Mouse (Mus musculus) brain, adult 2 months (tissue): ENCODE results near the gene A630023A22Rik.

Experiments
- DNase-seq: peaks from one replicate; pipeline ENCODE4 v3.0.0; 2011; ENCODE audit warnings: low read depth, low spot score

The A630023A22Rik gene

GRCm38 (mm10) chr14:34102601-34103000, at the start of gene A630023A22Rik:
A630023A22Rik (minus strand) TSS chr14:34102754.
- DNase-seq: no peak

- DNase-seq: peak; percentile 5
Measured at GRCm38 (mm10) chr14:34152342-34152741, 49.8 kb upstream of the A630023A22Rik start, which contains the start of gene Npy4r. Npy4r (minus strand) TSS chr14:34152489.

DNA sequence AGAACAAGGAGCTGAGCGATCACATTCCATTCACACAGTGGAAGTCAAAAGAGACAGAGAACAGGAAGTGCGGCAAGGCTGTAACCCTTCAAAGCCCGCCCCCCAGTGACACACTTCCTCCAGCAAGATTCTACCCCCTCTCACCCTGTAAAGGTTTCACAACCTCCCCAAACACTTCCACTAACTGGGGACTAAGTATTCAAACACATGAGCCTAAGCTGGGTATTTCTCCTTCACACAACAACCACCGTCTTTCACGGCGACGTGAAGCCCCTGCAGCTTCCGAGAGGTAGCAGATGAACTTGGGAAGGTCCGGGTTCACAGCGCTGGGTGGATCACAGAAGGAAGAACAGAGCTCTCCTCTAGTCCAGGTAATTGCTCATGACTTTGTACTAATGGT, 40.4 kb upstream of the A630023A22Rik start:
- DNase-seq: no peak

GRCm38 (mm10) chr14:34142316-34142715, 39.8 kb upstream of the A630023A22Rik start:
- DNase-seq: no peak

DNA sequence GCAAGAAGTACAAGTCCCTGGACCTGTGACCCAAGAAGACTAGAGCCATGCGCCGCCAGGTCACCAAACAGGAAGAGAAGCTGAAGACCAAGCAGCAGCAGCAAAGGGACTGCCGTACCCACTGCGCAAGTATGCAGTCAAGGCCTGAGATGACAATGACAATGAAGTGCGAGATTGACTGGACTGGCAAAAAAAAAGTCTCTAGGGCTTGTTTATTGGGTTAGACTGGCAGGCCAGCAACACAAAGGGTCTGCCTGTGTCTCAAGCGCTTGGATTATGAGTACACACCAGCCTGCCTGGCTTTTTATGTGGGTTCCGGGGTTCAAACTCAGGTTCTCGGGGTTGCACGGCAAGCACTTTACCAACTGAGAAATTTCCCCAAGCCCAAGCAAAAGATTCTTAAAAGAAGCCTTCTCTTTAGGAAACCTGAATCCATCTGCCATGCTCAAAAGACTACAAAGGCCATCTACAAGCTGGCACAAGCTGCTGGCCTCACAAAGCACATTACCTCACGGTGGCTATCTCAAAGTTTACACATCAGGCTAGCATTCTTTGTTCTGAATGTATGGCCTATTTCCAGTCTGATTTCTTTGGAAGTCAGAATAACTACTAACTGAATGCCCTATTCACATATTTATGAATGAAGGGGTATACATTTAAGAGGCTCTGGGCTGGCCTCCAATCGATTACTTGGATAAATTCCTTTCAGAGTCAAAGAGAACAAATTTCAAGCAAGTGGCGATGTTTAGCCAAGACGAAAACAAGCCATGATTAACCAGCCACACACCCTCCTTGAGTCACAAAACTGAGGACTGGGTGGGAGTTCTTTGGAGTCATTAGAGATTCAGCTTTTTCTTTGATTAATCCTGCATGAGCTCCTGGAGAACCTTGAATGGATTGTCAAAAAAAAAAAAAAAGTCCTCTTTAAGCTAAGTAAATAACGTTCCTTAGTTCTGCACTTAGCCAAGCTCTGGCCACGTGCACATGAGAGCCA, 37.4 kb upstream of the A630023A22Rik start:
- no peak for DNase-seq

GRCm38 (mm10) chr14:34135391-34135790, 32.8 kb upstream of the A630023A22Rik start:
- DNase-seq: no peak

- DNase-seq: peak; percentile 7
Measured at GRCm38 (mm10) chr14:34131216-34131615, 28.7 kb upstream of the A630023A22Rik start.

DNA sequence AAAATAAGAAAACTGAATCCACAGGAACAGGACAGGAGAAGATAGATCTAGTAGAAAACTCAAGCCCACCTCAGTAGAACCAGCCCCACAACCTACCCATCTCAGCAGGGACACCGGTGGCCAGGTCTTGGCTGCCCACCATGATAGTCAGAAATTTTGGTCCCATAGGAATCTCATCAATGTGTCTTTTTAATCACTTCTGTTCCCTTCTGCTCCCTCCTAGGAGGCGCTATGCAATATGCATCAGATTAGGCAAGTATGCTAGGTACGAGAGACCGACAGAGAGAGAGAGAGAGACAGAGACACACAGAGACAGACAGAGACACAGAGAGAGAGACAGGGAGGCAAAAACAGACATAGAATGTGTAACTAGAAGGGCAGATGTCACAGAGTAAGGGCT, 19.1 kb upstream of the A630023A22Rik start:
- no peak for DNase-seq

- no peak for DNase-seq
Measured at GRCm38 (mm10) chr14:34120923-34121351, 18.4 kb upstream of the A630023A22Rik start.

- DNase-seq: no peak
Measured at GRCm38 (mm10) chr14:34120016-34120910, 17.7 kb upstream of the A630023A22Rik start.

GRCm38 (mm10) chr14:34119046-34119723, 16.6 kb upstream of the A630023A22Rik start:
- DNase-seq: peak; percentile 76

- DNase-seq: no peak
Measured at GRCm38 (mm10) chr14:34114311-34114710, 11.8 kb upstream of the A630023A22Rik start.

GRCm38 (mm10) chr14:34107594-34107993, 5.0 kb upstream of the A630023A22Rik start:
- no peak for DNase-seq

GRCm38 (mm10) chr14:34106389-34107062, 4.0 kb upstream of the A630023A22Rik start:
- DNase-seq: peak; percentile 8

- peak; percentile 69 for DNase-seq
Measured at GRCm38 (mm10) chr14:34104892-34105291, 2.3 kb upstream of the A630023A22Rik start.

GRCm38 (mm10) chr14:34103855-34104254, 1.3 kb upstream of the A630023A22Rik start:
- no peak for DNase-seq

GRCm38 (mm10) chr14:34096161-34096560, 6.4 kb downstream of the A630023A22Rik start:
- no peak for DNase-seq

DNA sequence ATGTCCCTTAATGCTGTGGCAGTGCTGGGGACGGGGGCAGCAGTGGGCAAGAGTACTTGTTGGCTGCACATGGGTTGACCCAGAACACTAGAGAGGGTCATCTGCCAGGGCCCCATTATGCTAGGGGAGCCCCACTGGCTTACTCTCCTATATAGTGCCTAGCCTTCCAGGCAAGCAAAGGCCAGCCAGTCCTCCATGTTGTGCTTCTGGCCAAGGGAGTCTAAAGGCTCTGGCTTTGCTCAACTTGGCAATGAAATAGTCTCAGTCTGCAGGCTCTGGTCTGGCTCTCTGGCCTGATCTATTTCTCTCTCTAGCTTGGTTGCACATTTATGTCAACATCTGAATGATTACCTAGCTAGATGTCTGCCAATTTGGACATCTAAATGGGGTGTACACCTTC, 9.7 kb downstream of the A630023A22Rik start:
- no peak for DNase-seq

GRCm38 (mm10) chr14:34091475-34091874, 11.1 kb downstream of the A630023A22Rik start:
- DNase-seq: no peak

GRCm38 (mm10) chr14:34089796-34090195, 12.8 kb downstream of the A630023A22Rik start:
- DNase-seq: no peak
